Mouse (Mus musculus) CH12.LX (cell line): Measurements from ENCODE around the gene Cry1. TPM values are rescaled to one million over a fixed set of nuclear protein-coding genes. Genes with fewer than 3 reads are reported as not detected.

ENCODE experiments used
- DNase-seq: peaks from one replicate; pipeline ENCODE4 v3.0.0-alpha.2; 2013; ENCODE audit errors: extremely low read depth
- H3K27ac ChIP-seq: 2 replicates; pipeline ENCODE4 v1.5.1; 2012; ENCODE audit warnings: low read depth, mild to moderate bottlenecking, control low read depth, moderate library complexity; ENCODE audit not compliant: insufficient read depth
- H3K27me3 ChIP-seq: replicated peaks from 2 replicates; pipeline ENCODE3; 2012; ENCODE audit warnings: inconsistent platforms
- H3K36me3 ChIP-seq, 2 experiments: replicated peaks in 1 of 2; 2 replicates each; pipeline versions ENCODE3 to v1.6.1; 2012; ENCODE audit warnings: inconsistent platforms in 1 of 2, low read length in 1 of 2, mild to moderate bottlenecking in 1 of 2, mixed read lengths in 1 of 2, moderate library complexity in 1 of 2; ENCODE audit not compliant: control insufficient read depth in 1 of 2, insufficient read depth in 1 of 2
- H3K4me1 ChIP-seq, 2 experiments: 2 replicates each; pipeline ENCODE4 v1.6.1; 2012; ENCODE audit warnings: inconsistent platforms in 1 of 2, moderate library complexity in 1 of 2; ENCODE audit not compliant: insufficient read depth in 2 of 2, control insufficient read depth in 1 of 2
- H3K4me2 ChIP-seq: 2 replicates; pipeline ENCODE4 v1.6.1; 2012; ENCODE audit warnings: low read depth, mild to moderate bottlenecking, control low read depth; ENCODE audit not compliant: poor library complexity, insufficient read depth, severe bottlenecking
- H3K4me3 ChIP-seq, 3 experiments: fragments of 150-350 bp in 1 of 3; sonication (generic) in 1 of 3; replicated peaks in 1 of 3; 2 replicates each; pipeline versions ENCODE3 to v1.5.1; 2011 to 2012; ENCODE audit warnings: low read depth in 2 of 3, low read length in 2 of 3, mild to moderate bottlenecking in 2 of 3, moderate library complexity in 2 of 3, control low read depth in 1 of 3, improper control_type of control experiment in 1 of 3, inconsistent platforms in 1 of 3, mixed read lengths in 1 of 3; ENCODE audit not compliant: poor library complexity in 1 of 3
- H3K79me2 ChIP-seq: replicated peaks from 2 replicates; pipeline ENCODE4 v1.6.1; 2012; ENCODE audit warnings: mild to moderate bottlenecking, moderate library complexity; ENCODE audit not compliant: control insufficient read depth, poor library complexity, insufficient read depth, severe bottlenecking; ENCODE audit errors: extremely low read depth
- H3K9ac ChIP-seq: 2 replicates; pipeline ENCODE4 v1.6.1; 2012; ENCODE audit warnings: low read depth, mild to moderate bottlenecking, control low read depth, moderate library complexity; ENCODE audit not compliant: insufficient read depth
- H3K9me3 ChIP-seq: replicated peaks from 2 replicates; pipeline ENCODE3; 2012; ENCODE audit warnings: low read length, inconsistent platforms, mixed read lengths
- BHLHE40 ChIP-seq: IDR thresholded peaks from 2 replicates; pipeline ENCODE4 v1.6.1; 2011; ENCODE audit warnings: mild to moderate bottlenecking, low read depth, low read length, improper control_type of control experiment
- CHD1 ChIP-seq: IDR thresholded peaks from 2 replicates; pipeline ENCODE4 v1.6.1; 2012; ENCODE audit warnings: low read depth, low read length, improper control_type of control experiment, inconsistent platforms
- CTCF ChIP-seq, 2 experiments: IDR thresholded peaks in 1 of 2; conservative IDR thresholded peaks in 1 of 2; 2 replicates each; pipeline ENCODE4 v1.5.1; 2011 to 2012; ENCODE audit warnings: low read depth in 2 of 2, low read length in 2 of 2, improper control_type of control experiment in 1 of 2, inconsistent platforms in 1 of 2, mild to moderate bottlenecking in 1 of 2, moderate library complexity in 1 of 2
- E2F4 ChIP-seq: IDR thresholded peaks from 2 replicates; pipeline ENCODE4 v1.6.1; 2011; ENCODE audit warnings: low read depth, low read length, improper control_type of control experiment; ENCODE audit not compliant: insufficient replicate concordance
- ELF1 ChIP-seq: IDR thresholded peaks from 2 replicates; pipeline ENCODE4 v1.6.1; 2014; ENCODE audit warnings: low read depth, mild to moderate bottlenecking, inconsistent platforms, low read length, improper control_type of control experiment
- EP300 ChIP-seq: IDR thresholded peaks from 2 replicates; pipeline ENCODE4 v1.6.1; 2011; ENCODE audit warnings: low read length, improper control_type of control experiment
- ETS1 ChIP-seq: conservative IDR thresholded peaks from 2 replicates; pipeline ENCODE4 v1.6.1; 2012; ENCODE audit warnings: low read depth, mild to moderate bottlenecking, inconsistent platforms, low read length, improper control_type of control experiment, moderate library complexity
- GABPA ChIP-seq: IDR thresholded peaks from 2 replicates; pipeline ENCODE4 v1.6.1; 2012; ENCODE audit warnings: low read depth, low read length, improper control_type of control experiment, inconsistent platforms; ENCODE audit not compliant: insufficient replicate concordance
- IRF4 ChIP-seq: IDR thresholded peaks from 2 replicates; pipeline ENCODE4 v1.6.1; 2014; ENCODE audit warnings: low read depth, mild to moderate bottlenecking, inconsistent platforms, low read length, improper control_type of control experiment
- JUND ChIP-seq: conservative IDR thresholded peaks from 2 replicates; pipeline ENCODE4 v1.6.1; 2011; ENCODE audit warnings: low read depth, low read length, improper control_type of control experiment
- KAT2A ChIP-seq: IDR thresholded peaks from 2 replicates; pipeline ENCODE4 v1.6.1; 2012; ENCODE audit warnings: low read length, improper control_type of control experiment, inconsistent platforms; ENCODE audit not compliant: insufficient replicate concordance
- MXI1 ChIP-seq: IDR thresholded peaks from 2 replicates; pipeline ENCODE4 v1.6.1; 2011; ENCODE audit warnings: mild to moderate bottlenecking, low read depth, low read length, improper control_type of control experiment
- NELFE ChIP-seq: IDR thresholded peaks from 2 replicates; pipeline ENCODE4 v1.6.1; 2011; ENCODE audit warnings: low read depth, low read length, improper control_type of control experiment
- NRF1 ChIP-seq: IDR thresholded peaks from 2 replicates; pipeline ENCODE4 v1.6.1; 2014; ENCODE audit warnings: low read depth, mild to moderate bottlenecking, inconsistent platforms, low read length, improper control_type of control experiment, moderate library complexity
- PAX5 ChIP-seq: IDR thresholded peaks from 2 replicates; pipeline ENCODE4 v1.6.1; 2012; ENCODE audit warnings: low read length, inconsistent platforms, mixed read lengths
- POLR2A ChIP-seq: IDR thresholded peaks from 2 replicates; pipeline ENCODE4 v1.6.1; 2011; ENCODE audit warnings: low read depth, mild to moderate bottlenecking, improper control_type of control experiment, low read length
- POLR2AphosphoS2 ChIP-seq: IDR thresholded peaks from 2 replicates; pipeline ENCODE4 v1.6.1; 2011; ENCODE audit warnings: low read depth, low read length, improper control_type of control experiment
- RCOR1 ChIP-seq: conservative IDR thresholded peaks from 2 replicates; pipeline ENCODE4 v1.6.1; 2012; ENCODE audit warnings: low read depth, mild to moderate bottlenecking, inconsistent platforms, low read length, improper control_type of control experiment
- SIN3A ChIP-seq: IDR thresholded peaks from 2 replicates; pipeline ENCODE4 v1.6.1; 2012; ENCODE audit warnings: low read length, improper control_type of control experiment, inconsistent platforms
- TCF12 ChIP-seq: IDR thresholded peaks from 2 replicates; pipeline ENCODE4 v1.6.1; 2014; ENCODE audit warnings: low read depth, mild to moderate bottlenecking, inconsistent platforms, low read length, improper control_type of control experiment
- UBTF ChIP-seq: IDR thresholded peaks from 2 replicates; pipeline ENCODE4 v1.6.1; 2012; ENCODE audit warnings: low read depth, mild to moderate bottlenecking, inconsistent platforms, low read length, improper control_type of control experiment, moderate library complexity
- ZMIZ1 ChIP-seq: IDR thresholded peaks from 2 replicates; pipeline ENCODE4 v1.6.1; 2012; ENCODE audit warnings: low read depth, mild to moderate bottlenecking, inconsistent platforms, low read length, improper control_type of control experiment
- ZNF384 ChIP-seq: IDR thresholded peaks from 2 replicates; pipeline ENCODE4 v1.6.1; 2012; ENCODE audit warnings: low read depth, low read length, improper control_type of control experiment, inconsistent platforms
- dilution Hi-C: fragments of 300-500 bp; cut with MboI; formaldehyde crosslinking; loops from 2 replicates; pipeline ENCODE4 v1.14.3; 2020; ENCODE audit warnings: low sequenced_read_pairs; ENCODE audit not compliant: extremely low pct_unique_long_range_greater_than_20kb, extremely low pct_ligation_motif_present
- in situ Hi-C: fragments of 300-500 bp; cut with MboI; formaldehyde crosslinking; loops from 3 replicates; pipeline ENCODE4 v1.14.3; 2019; ENCODE audit warnings: low sequenced_read_pairs, low pct_ligation_motif_present, low pct_unique_long_range_greater_than_20kb, mixed read lengths
- polyA plus RNA-seq: library from polyadenylated mRNA; unstranded; fragments of >175 nt; gene quantifications from 2 replicates; pipeline ENCODE4 v1.2.1, GENCODE M21; 2012; ENCODE audit warnings: low read depth; ENCODE audit not compliant: insufficient read length
- total RNA-seq, 2 experiments: library from RNA; depleted of rRNA; stranded (reverse); fragments of 300-350 nt in 1 of 2; fragments of >200 nt in 1 of 2; gene quantifications; 2 replicates each; pipeline ENCODE4 v1.2.3; 2012 to 2014

The Cry1 gene
- total and polyA plus RNA-seq, 3 experiments, result 16.3 to 19.8 (median 17.1) TPM

GRCm38 (mm10) chr10:85182766-85183165, 2.1 kb downstream of the Cry1 start:
- dilution Hi-C loops, result no loop called here
- Histone ChIP-seq H3K4me3 (no peak overlapping the region), H3K9me3 (no peaks in the 10 kb centered on the region), H3K27me3 (no peaks in the 10 kb centered on the region), H3K79me2 (no peaks in the 10 kb centered on the region; the same call in 1 of the 2 replicates), H3K4me2 (peak overlapping the region; percentile 87; the same call in 1 of the 2 replicates), H3K27ac (no peak overlapping the region), H3K36me3 (peaks cover 2 to 12% of the 10 kb centered on the region in 2 experiments), H3K9ac (no peak overlapping the region), H3K4me1 (peaks cover 0 to 30% of the 10 kb centered on the region in 2 experiments; a peak in 2 of 4 replicates)
- DNase-seq, result no peak
- in situ Hi-C loops, result no loop called here
- TF ChIP-seq PAX5, result no peak
- no peak for TF ChIP-seq ZNF384
- no peak for TF ChIP-seq GABPA
- TF ChIP-seq ETS1, result no peak
- no peak for TF ChIP-seq RCOR1
- TF ChIP-seq EP300, result no peak
- no peak for TF ChIP-seq MXI1
- no peak for TF ChIP-seq KAT2A
- TF ChIP-seq ZMIZ1, result no peak
- no peak for TF ChIP-seq ELF1
- no peak for TF ChIP-seq SIN3A

- Histone ChIP-seq H3K9ac (no peak overlapping the region), H3K4me1 (no peaks in the 10 kb centered on the region), H3K27me3 (no peaks in the 10 kb centered on the region), H3K4me3 (no peak overlapping the region)
- in situ Hi-C loops, result no loop called here
- DNase-seq, result no peak
- no peak for TF ChIP-seq BHLHE40
- no peak for TF ChIP-seq CHD1
- no peak for TF ChIP-seq NELFE
- TF ChIP-seq ELF1, result no peak
- no peak for TF ChIP-seq POLR2AphosphoS2
- no peak for TF ChIP-seq NRF1
- TF ChIP-seq TCF12, result no peak
- no peak for TF ChIP-seq CTCF (conservative IDR thresholded peaks at IDR 0.05 in 1 of 2, IDR thresholded peaks at IDR 0.05 in 1 of 2; ENCODE audit: low read depth in 2 of 2, low read length in 2 of 2)
- TF ChIP-seq IRF4, result no peak
- TF ChIP-seq E2F4, result no peak
- no peak for TF ChIP-seq UBTF
- TF ChIP-seq EP300, result no peak
- TF ChIP-seq JUND, result no peak
- TF ChIP-seq POLR2A, result no peak
- TF ChIP-seq, all 38 proteins: peak for 0
- Histone ChIP-seq H3K79me2 (no peaks in the 10 kb centered on the region; the same call in 1 of the 2 replicates), H3K4me2 (no peak overlapping the region), H3K27ac (no peak overlapping the region), H3K36me3 (peaks cover 0 to 7% of the 10 kb centered on the region in 2 experiments), H3K9me3 (no peaks in the 10 kb centered on the region)
- dilution Hi-C loops, result no loop called here
Observed at GRCm38 (mm10) chr10:85176640-85177039, 8.2 kb downstream of the Cry1 start.
